Mouse (Mus musculus): Measurements from ENCODE around the gene Wfdc5.
"Not testable (repeated sequence)": the region's sequence is repeated elsewhere in the genome, so short reads cannot be mapped to it uniquely, and the experiment has no call there.

Wfdc5 gene

GRCm38 (mm10) chr2:164182692-164183255 lies at the start of gene Wfdc5:
Gene Wfdc5 (minus strand): TSS chr2:164182742.
- DNase-seq (ENCODE audit: low read depth, low spot score), result no peak

- DNase-seq (ENCODE audit: low read depth, low spot score), result no peak
Measured at GRCm38 (mm10) chr2:164228361-164229070, 46.0 kb upstream of the Wfdc5 start.

- no peak for DNase-seq (ENCODE audit: low read depth, low spot score)
Measured at GRCm38 (mm10) chr2:164221522-164221921, 39.0 kb upstream of the Wfdc5 start, which contains the start of gene Wfdc15b. Gene Wfdc15b (minus strand): TSS chr2:164221660.

- no peak for DNase-seq (ENCODE audit: low read depth, low spot score)
Measured at GRCm38 (mm10) chr2:164219295-164219694, 36.8 kb upstream of the Wfdc5 start.

GRCm38 (mm10) chr2:164212711-164213110 lies 30.2 kb upstream of the Wfdc5 start:
- DNase-seq (ENCODE audit: low read depth, low spot score), result no peak

- no peak for DNase-seq (ENCODE audit: low read depth, low spot score)
Measured at GRCm38 (mm10) chr2:164210892-164211291, 28.4 kb upstream of the Wfdc5 start.

- DNase-seq (ENCODE audit: low read depth, low spot score), result no peak
Measured at GRCm38 (mm10) chr2:164206676-164207075, 24.1 kb upstream of the Wfdc5 start.

- not testable (repeated sequence) for DNase-seq (ENCODE audit: low read depth, low spot score)
Measured at GRCm38 (mm10) chr2:164206011-164206410, 23.5 kb upstream of the Wfdc5 start.

- no peak for DNase-seq (ENCODE audit: low read depth, low spot score)
Measured at GRCm38 (mm10) chr2:164199626-164200327, 17.2 kb upstream of the Wfdc5 start, which contains the start of gene Wfdc15a. Gene Wfdc15a (minus strand): TSS chr2:164200130.

- no peak for DNase-seq (ENCODE audit: low read depth, low spot score)
Measured at GRCm38 (mm10) chr2:164196700-164196990, 14.1 kb upstream of the Wfdc5 start.

GRCm38 (mm10) chr2:164195971-164196699 lies 13.6 kb upstream of the Wfdc5 start:
- no peak for DNase-seq (ENCODE audit: low read depth, low spot score)

GRCm38 (mm10) chr2:164194959-164195630 lies 12.6 kb upstream of the Wfdc5 start:
- DNase-seq (ENCODE audit: low read depth, low spot score), result no peak

GRCm38 (mm10) chr2:164192279-164192678 lies 9.7 kb upstream of the Wfdc5 start:
- DNase-seq (ENCODE audit: low read depth, low spot score), result no peak

GRCm38 (mm10) chr2:164190576-164190975 lies 8.0 kb upstream of the Wfdc5 start, which contains the start of gene Wfdc12:
Gene Wfdc12 (minus strand): TSS chr2:164190608.
- DNase-seq (ENCODE audit: low read depth, low spot score), result no peak

GRCm38 (mm10) chr2:164188722-164189121 lies 6.2 kb upstream of the Wfdc5 start:
- no peak for DNase-seq (ENCODE audit: low read depth, low spot score)

- no peak for DNase-seq (ENCODE audit: low read depth, low spot score)
Measured at GRCm38 (mm10) chr2:164184145-164184719, 1.7 kb upstream of the Wfdc5 start.

- DNase-seq (ENCODE audit: low read depth, low spot score), result no peak
Measured at GRCm38 (mm10) chr2:164183340-164183739, 798 bp upstream of the Wfdc5 start.

- no peak for DNase-seq (ENCODE audit: low read depth, low spot score)
Measured at GRCm38 (mm10) chr2:164180770-164181169, 1.8 kb downstream of the Wfdc5 start.

- no peak for DNase-seq (ENCODE audit: low read depth, low spot score)
Measured at GRCm38 (mm10) chr2:164180124-164180523, 2.4 kb downstream of the Wfdc5 start.

- no peak for DNase-seq (ENCODE audit: low read depth, low spot score)
Measured at GRCm38 (mm10) chr2:164177831-164178230, 4.7 kb downstream of the Wfdc5 start.

- DNase-seq (ENCODE audit: low read depth, low spot score), result no peak
Measured at GRCm38 (mm10) chr2:164175850-164176249, 6.7 kb downstream of the Wfdc5 start.
